Mouse (Mus musculus) spleen, adult 18-20 months (tissue): Measurements from ENCODE around the gene Slc37a2.

ENCODE experiments used
- DNase-seq, 2 experiments: peaks; one replicate each; pipeline ENCODE4 v3.0.0; 2022; ENCODE audit warnings: mixed read lengths in 2 of 2

Gene Slc37a2

GRCm38 (mm10) chr9:37214327-37215060, 41.0 kb downstream of the Slc37a2 start:
- no peak for DNase-seq

GRCm38 (mm10) chr9:37213060-37213738, 42.3 kb downstream of the Slc37a2 start:
- DNase-seq, result no peak

- DNase-seq, result peak; percentile 77 to 82
Measured at GRCm38 (mm10) chr9:37207929-37208411, 47.6 kb downstream of the Slc37a2 start, which contains the start of gene Tmem218. TSS of gene Tmem218 (plus strand) at chr9:37208223.

- DNase-seq, result no peak
Measured at GRCm38 (mm10) chr9:37203884-37204283, 51.7 kb downstream of the Slc37a2 start.

GRCm38 (mm10) chr9:37200414-37200813, 55.1 kb downstream of the Slc37a2 start:
- no peak for DNase-seq

GRCm38 (mm10) chr9:37197067-37197466, 58.5 kb downstream of the Slc37a2 start:
- no peak for DNase-seq

- DNase-seq, result no peak
Measured at GRCm38 (mm10) chr9:37188024-37188423, 67.5 kb downstream of the Slc37a2 start.

- DNase-seq, result no peak
Measured at GRCm38 (mm10) chr9:37187407-37187806, 68.1 kb downstream of the Slc37a2 start.

- DNase-seq, result no peak
Measured at GRCm38 (mm10) chr9:37183176-37183575, 72.4 kb downstream of the Slc37a2 start.

- DNase-seq, result no peak
Measured at GRCm38 (mm10) chr9:37181596-37181995, 73.9 kb downstream of the Slc37a2 start.

GRCm38 (mm10) chr9:37179596-37179995, 75.9 kb downstream of the Slc37a2 start:
- no peak for DNase-seq

- DNase-seq, result no peak
Measured at GRCm38 (mm10) chr9:37178911-37179310, 76.6 kb downstream of the Slc37a2 start.
